Mouse (Mus musculus) heart, postnatal 0 days (tissue): Measurements from ENCODE around the gene Ccdc9. TPM values are rescaled to one million over a fixed set of nuclear protein-coding genes. Genes with fewer than 3 reads are reported as not detected.
"Not testable (repeated sequence)": the region's sequence is repeated elsewhere in the genome, so short reads cannot be mapped to it uniquely, and the experiment has no call there.

Experiments used
- ATAC-seq: fragments of 200-750 bp; cut with Nextera tagmentation; 2 replicates; pipeline ENCODE4 v1.8.0; 2017; ENCODE audit warnings: low read depth, moderate number of reproducible peaks, moderate library complexity; ENCODE audit not compliant: insufficient read depth
- DNase-seq: peaks from one replicate; pipeline ENCODE4 v3.0.0-alpha.2; 2016; ENCODE audit warnings: low spot score
- H3K27ac ChIP-seq: fragments of 300-500 bp; sonication (generic); 2 replicates; pipeline ENCODE4 v1.5.1; 2014; ENCODE audit warnings: low read depth, mild to moderate bottlenecking
- H3K27me3 ChIP-seq: fragments of 300-500 bp; sonication (generic); 2 replicates; pipeline ENCODE4 v1.6.1; 2014; ENCODE audit warnings: low read length, mixed read lengths; ENCODE audit not compliant: control insufficient read depth, insufficient read depth
- H3K36me3 ChIP-seq: fragments of 300-500 bp; sonication (generic); replicated peaks from 2 replicates; pipeline ENCODE4 v1.6.1; 2014; ENCODE audit warnings: low read length, mixed read lengths; ENCODE audit not compliant: control insufficient read depth, insufficient read depth
- H3K4me1 ChIP-seq: fragments of 300-500 bp; sonication (generic); 2 replicates; pipeline ENCODE4 v1.6.1; 2014; ENCODE audit warnings: antibody characterized with exemption; ENCODE audit not compliant: control insufficient read depth, insufficient read depth
- H3K4me2 ChIP-seq: fragments of 300-500 bp; sonication (generic); 2 replicates; pipeline ENCODE4 v1.6.1; 2014; ENCODE audit warnings: low read depth, mild to moderate bottlenecking, low read length, moderate library complexity
- H3K4me3 ChIP-seq: fragments of 300-500 bp; sonication (generic); 2 replicates; pipeline ENCODE4 v1.5.1; 2014; ENCODE audit warnings: low read depth, low read length
- H3K9ac ChIP-seq: fragments of 300-500 bp; sonication (generic); replicated peaks from 2 replicates; pipeline ENCODE4 v1.6.1; 2014; ENCODE audit warnings: low read depth, low read length, mixed read lengths
- H3K9me3 ChIP-seq: fragments of 300-500 bp; sonication (generic); replicated peaks from 2 replicates; pipeline ENCODE4 v1.6.1; 2016; ENCODE audit warnings: low read length; ENCODE audit not compliant: control insufficient read depth
- CTCF ChIP-seq: IDR thresholded peaks from 2 replicates; pipeline ENCODE4 v1.5.1; 2016; ENCODE audit warnings: antibody characterized with exemption, control low read depth, low read depth
- EP300 ChIP-seq: IDR thresholded peaks from 2 replicates; pipeline ENCODE4 v1.6.1; 2016; ENCODE audit warnings: antibody characterized with exemption, low read depth
- WGBS: fragments of 180-500 bp; shearing (Covaris S2); extraction: QIAGEN DNeasy Blood & Tissue Kit; methylation state at CpG from one replicate; pipeline ENCODE4 v1.1.7; 2014; 5-methylcytosine and 5-hydroxymethylcytosine counted together
- polyA plus RNA-seq: library from polyadenylated mRNA; unstranded; fragments of >200 nt; fragmentation: Nextera tagmentation; extraction: Ambion mirVana; gene quantifications from 2 replicates; pipeline ENCODE4 v1.2.1, GENCODE M21; 2015
- total RNA-seq: library from RNA; depleted of rRNA; stranded (reverse); fragments of >200 nt; gene quantifications from 2 replicates; pipeline ENCODE4 v1.2.3, GENCODE M21; 2014; ENCODE audit warnings: low replicate concordance

The Ccdc9 gene
- total and polyA plus RNA-seq, 2 experiments from 2014 or later: 4.7 to 5.7 TPM

DNA sequence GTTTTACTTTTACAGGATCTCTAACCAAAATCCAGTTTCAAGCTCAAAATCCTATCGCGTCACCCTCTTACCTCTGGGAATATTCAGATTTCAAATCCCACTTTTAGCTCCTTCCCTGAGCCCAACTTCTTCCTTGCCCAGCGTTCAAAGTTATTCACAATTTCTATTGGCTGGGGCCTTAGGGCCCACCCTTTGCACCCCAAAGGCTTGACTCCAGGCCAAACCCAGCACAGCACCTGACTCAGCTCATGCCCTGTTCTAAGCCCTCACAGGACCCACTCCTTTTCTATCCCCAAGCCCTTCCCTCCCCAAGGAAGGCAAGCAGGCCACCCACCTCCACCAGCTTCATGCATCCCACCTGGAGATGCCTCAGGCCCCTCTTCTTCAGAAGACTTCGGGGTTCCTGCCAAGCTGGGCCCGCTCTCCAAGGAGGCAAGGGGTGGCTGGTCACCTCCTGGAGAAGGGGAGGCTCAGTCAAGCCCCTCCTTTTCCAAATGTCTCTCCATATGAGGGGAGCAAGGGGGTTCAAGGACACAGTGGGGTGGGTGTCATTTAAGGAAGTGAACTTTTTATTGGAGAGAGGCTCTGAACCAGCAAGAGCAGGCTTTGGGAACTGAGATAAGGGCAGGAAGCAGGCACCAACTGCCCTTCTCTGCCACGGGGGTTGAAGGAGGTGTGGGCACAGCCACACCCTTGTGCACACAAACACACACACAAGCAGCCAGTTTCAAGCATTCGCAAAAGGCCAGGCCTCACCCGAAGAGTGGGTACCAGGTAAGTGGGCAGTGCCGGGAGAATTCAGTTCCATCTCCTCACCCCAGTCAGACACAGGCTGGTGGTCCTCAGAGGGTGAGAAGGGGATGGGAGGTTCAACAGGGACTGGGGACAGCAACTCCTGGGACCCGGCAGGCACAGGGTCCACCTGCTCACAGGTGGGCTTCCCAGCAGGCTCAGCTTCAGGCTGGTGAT is 11.4 kb downstream of the Ccdc9 start:
- no peak for TF ChIP-seq EP300
- TF ChIP-seq CTCF: no peak
- Histone ChIP-seq H3K9me3 (no peaks in the 10 kb centered on the region), H3K9ac (no peak overlapping the region), H3K4me3 (no peak overlapping the region), H3K27me3 (no peaks in the 10 kb centered on the region), H3K36me3 (peaks cover 45% of the 10 kb centered on the region), H3K27ac (no peak overlapping the region), H3K4me2 (no peak overlapping the region), H3K4me1 (0 out of 2 replicates have a peak, but pooled peaks cover 4% of the 10 kb centered on the region)
- ATAC-seq: no peak
- no peak for DNase-seq
- WGBS: 86% methylated on average over 10 of the region's 10 CpGs

DNA sequence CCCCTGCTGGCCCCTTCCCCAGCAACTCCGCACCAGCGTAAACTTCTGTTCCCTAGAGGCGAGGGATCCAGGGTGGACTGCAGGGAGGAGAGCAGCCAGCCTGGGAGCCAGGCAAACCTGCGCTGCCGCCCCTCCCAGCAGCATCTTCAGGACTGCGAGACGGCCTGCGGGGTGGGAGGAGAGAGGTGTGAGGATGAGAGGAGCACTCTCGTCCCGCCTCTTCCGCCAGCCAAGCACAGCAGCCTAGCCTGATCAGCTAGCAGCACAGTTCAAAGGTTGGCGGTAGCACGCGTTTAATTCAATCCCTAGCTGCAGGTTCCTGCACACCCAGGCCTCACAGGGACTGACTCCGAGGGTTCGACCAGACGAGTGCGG is 12.8 kb downstream of the Ccdc9 start:
- Histone ChIP-seq H3K4me3 (peak overlapping the region; percentile 57), H3K9ac (peak overlapping the region; percentile 46), H3K27me3 (no peaks in the 10 kb centered on the region), H3K4me2 (peak overlapping the region; percentile 93), H3K9me3 (no peaks in the 10 kb centered on the region), H3K4me1 (0 out of 2 replicates have a peak, but pooled peaks cover 4% of the 10 kb centered on the region), H3K27ac (peak overlapping the region; percentile 54), H3K36me3 (peaks cover 32% of the 10 kb centered on the region)
- WGBS: 6% methylated on average over 18 of the region's 18 CpGs
- ATAC-seq: peak; percentile 30
- DNase-seq: peak; percentile 57
- TF ChIP-seq EP300 (no peak), CTCF (no peak)

- no peak for TF ChIP-seq EP300
- TF ChIP-seq CTCF: no peak
- ATAC-seq (peak; percentile 81), DNase-seq (peak; percentile 88)
- Histone ChIP-seq H3K4me3 (peak within 1 kb of the TSS; percentile 57), H3K9me3 (no peaks in the 10 kb centered on the region), H3K4me2 (peak within 1 kb of the TSS; percentile 93), H3K27me3 (no peaks in the 10 kb centered on the region), H3K27ac (peak within 1 kb of the TSS; percentile 74), H3K4me1 (0 out of 2 replicates have a peak, but pooled peaks cover 4% of the 10 kb centered on the region), H3K36me3 (peaks cover 27% of the 10 kb centered on the region), H3K9ac (peak within 1 kb of the TSS; percentile 46)
- WGBS: under 1% methylated on average over 28 of the region's 49 CpGs
Observed at GRCm38 (mm10) chr7:16273081-16273765, 13.4 kb downstream of the Ccdc9 start, which contains the start of gene Inafm1. Inafm1 (minus strand) TSS chr7:16273617.

DNA sequence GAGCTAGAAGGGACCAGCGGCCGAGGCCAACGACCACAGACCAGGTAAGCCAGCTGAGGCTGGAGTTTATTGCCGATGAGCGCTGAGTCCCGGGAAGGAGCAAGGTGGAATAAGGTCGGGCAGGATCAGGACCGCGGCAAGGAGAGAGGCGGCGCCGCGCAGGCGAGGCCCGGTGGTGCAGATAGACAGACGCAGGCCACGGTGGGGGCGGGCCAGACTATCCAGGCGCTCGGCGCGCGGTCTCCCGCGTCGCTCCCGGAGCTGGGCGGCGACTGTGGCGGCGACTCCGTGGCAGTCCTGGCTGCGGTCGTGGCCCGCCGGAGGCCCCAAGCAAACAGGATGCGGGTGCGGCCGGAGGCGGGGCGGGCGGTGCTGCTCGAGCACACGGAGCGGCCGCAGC is 13.9 kb downstream of the Ccdc9 start:
- H3K4me2 ChIP-seq: peak overlapping the region; percentile 93
- peak overlapping the region; percentile 46 for H3K9ac ChIP-seq
- DNase-seq: peak; percentile 42
- no peaks in the 10 kb centered on the region for H3K27me3 ChIP-seq
- H3K9me3 ChIP-seq: no peaks in the 10 kb centered on the region
- TF ChIP-seq CTCF: 0 out of 2 replicates have a peak, but pooled peaks have one; percentile 10
- no peak for TF ChIP-seq EP300
- under 1% methylated on average over 42 of the region's 46 CpGs for WGBS
- peak overlapping the region; percentile 74 for H3K27ac ChIP-seq
- H3K36me3 ChIP-seq: peaks cover 21% of the 10 kb centered on the region
- ATAC-seq: peak; percentile 81
- H3K4me1 ChIP-seq: 0 out of 2 replicates have a peak, but pooled peaks cover 4% of the 10 kb centered on the region
- peak overlapping the region; percentile 57 for H3K4me3 ChIP-seq

GRCm38 (mm10) chr7:16271139-16271538 is 15.5 kb downstream of the Ccdc9 start:
- 33% methylated on average over 1 of the region's 1 CpGs for WGBS
- TF ChIP-seq EP300 (no peak), CTCF (no peak)

GRCm38 (mm10) chr7:16266593-16266992 is 20.0 kb downstream of the Ccdc9 start:
- whole genome bisulfite sequencing: 69% methylated on average over 7 of the region's 7 CpGs
- not testable (repeated sequence) for DNase-seq, ATAC-seq

More at GRCm38 (mm10) chr7:16271139-16271538, 15.5 kb downstream of the Ccdc9 start:
- Histone ChIP-seq H3K27ac (no peak overlapping the region), H3K4me1 (0 out of 2 replicates have a peak, but pooled peaks cover 4% of the 10 kb centered on the region), H3K4me2 (no peak overlapping the region), H3K9ac (no peak overlapping the region), H3K9me3 (no peaks in the 10 kb centered on the region), H3K27me3 (no peaks in the 10 kb centered on the region), H3K36me3 (peaks cover 7% of the 10 kb centered on the region), H3K4me3 (no peak overlapping the region)
- no peak for DNase-seq
- ATAC-seq: no peak

More at GRCm38 (mm10) chr7:16266593-16266992, 20.0 kb downstream of the Ccdc9 start:
- not testable (repeated sequence) for H3K27ac ChIP-seq, H3K36me3 ChIP-seq, H3K27me3 ChIP-seq, H3K4me2 ChIP-seq, H3K9me3 ChIP-seq, H3K4me1 ChIP-seq, H3K4me3 ChIP-seq, H3K9ac ChIP-seq
